Mouse (Mus musculus) R1 (cell line): ENCODE measurements around the gene Map3k21.

Source experiments
- DNase-seq: peaks from one replicate; pipeline ENCODE4 v3.0.0-alpha.2; 2018; ENCODE audit warnings: low read depth, low spot score

The Map3k21 gene

DNA sequence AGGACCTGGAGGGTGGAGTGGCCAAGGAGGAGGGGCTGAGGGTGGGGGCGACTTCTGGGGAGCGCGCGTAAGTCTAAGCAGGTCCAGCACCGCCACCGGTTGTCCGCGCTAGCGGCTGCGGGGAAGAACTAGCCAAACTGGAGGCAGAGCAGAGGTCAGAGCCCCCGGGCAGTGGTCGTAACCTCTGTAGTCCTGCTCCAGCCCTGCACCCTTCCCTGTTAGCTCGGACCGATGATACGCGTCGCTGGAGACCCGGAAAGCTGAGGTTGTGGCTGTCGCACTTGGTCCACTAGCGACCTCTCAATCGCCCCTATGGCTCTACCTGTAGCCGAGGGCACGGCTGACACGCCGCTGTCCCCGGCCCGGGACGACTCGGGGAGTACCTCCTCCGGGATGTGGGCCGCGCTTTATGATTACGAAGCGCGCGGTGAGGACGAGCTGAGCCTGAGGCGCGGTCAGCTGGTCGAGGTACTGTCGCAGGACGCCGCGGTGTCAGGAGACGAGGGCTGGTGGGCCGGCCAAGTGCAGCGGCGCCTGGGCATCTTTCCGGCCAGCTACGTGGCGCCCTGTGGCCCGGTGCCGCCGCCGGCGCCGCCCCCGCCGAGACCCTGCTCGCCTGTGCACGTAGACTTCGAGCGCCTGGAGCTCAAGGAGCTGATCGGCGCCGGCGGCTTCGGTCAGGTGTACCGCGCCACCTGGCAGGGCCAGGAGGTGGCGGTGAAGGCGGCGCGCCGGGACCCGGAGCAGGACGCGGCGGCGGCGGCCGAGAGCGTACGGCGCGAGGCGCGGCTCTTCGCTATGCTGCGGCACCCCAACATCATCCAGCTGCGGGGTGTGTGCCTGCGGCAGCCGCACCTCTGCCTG is at the start of gene Map3k21:
Gene Map3k21 (plus strand): TSS at position 86 of the 864 bp plus-strand sequence.
- DNase-seq = peak; percentile 31

DNA sequence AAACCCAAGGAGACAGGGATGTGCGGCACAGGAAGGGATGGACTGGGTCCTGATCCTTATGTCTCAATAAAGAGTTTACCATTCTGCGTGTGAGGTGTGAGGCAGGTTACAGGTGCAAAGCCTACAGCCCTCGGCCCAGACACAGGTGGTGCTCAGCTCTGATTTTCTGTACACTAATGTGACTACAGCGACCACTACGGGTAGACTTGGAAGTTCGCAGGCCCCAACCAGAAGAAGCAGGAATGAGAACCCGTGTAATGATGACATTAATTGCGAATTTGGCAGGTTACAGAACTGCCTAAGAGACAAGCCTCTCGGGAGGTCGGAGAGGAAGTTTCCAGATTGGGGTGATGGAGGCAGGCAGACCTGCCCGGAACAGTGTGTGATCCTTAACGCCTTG is 44.1 kb upstream of the Map3k21 start:
- DNase-seq = peak; percentile 41

- DNase-seq = peak; percentile 90
These were observed 41.7 kb upstream of the Map3k21 start for GRCm38 (mm10) chr8:125868552-125868951.

DNA sequence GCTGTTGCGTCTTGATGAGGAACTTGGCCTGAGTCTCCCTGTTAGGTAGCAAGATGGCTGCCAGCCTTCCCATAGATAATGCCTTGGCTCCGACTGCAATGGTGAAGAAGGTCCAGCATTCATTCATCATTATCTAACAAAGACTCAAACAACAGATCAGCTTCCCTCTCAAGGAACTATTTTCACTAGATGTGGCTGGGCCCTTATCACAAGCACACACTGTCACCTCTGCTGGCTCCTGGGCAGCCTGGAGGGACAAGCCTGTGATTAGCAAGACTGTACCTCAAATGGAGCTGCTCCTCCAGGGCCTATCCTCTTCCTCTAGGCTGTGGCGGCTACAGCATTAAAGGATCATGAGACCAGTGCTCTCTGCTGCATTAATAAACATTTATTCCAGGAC is 40.5 kb upstream of the Map3k21 start:
- no peak for DNase-seq

DNA sequence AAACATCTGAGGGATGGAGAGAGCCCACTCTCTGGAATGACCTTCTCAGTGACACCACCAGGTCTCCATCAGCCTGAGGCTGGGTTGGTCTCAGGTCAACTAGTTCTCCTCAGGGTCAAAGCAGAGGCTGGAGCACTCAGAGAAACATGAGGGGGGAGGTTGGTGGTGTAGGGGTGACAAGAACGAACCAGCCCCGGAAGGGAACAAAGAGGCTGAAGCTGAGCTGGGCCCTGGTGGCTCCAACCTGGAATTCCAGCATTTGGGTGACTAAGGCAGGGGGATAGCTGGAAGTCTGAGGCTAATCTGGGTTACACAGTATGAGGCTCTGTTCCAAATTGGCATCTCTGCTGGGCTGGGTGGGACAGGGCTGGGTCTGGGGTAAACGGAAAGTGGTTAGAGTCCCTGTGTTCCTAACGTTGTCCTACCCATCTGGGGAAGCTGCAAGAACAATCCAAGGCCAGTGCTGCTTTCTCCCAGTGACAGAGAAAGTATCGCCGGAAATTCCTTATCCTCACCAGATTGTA is 40.0 kb upstream of the Map3k21 start:
- DNase-seq = no peak

GRCm38 (mm10) chr8:125870821-125871321 is 39.4 kb upstream of the Map3k21 start:
- peak; percentile 91 for DNase-seq

- no peak for DNase-seq
These were observed 37.6 kb upstream of the Map3k21 start for GRCm38 (mm10) chr8:125872501-125873249.

DNA sequence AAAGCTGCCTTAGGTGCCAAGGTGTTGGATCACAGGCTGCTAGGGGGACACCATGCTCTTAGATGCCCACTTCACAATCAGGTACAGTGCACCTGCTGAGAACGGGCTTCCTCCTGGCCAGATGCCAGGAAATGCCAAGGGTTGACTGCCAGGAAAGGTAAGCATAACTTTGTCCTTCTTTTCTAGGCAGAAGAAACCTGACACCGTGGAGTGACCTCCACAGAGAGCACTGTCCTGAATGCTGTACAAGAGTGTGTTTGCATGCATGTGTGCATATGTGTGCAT is 37.1 kb upstream of the Map3k21 start:
- DNase-seq = no peak

- DNase-seq = no peak
These were observed 29.8 kb upstream of the Map3k21 start for GRCm38 (mm10) chr8:125880447-125880846.

DNA sequence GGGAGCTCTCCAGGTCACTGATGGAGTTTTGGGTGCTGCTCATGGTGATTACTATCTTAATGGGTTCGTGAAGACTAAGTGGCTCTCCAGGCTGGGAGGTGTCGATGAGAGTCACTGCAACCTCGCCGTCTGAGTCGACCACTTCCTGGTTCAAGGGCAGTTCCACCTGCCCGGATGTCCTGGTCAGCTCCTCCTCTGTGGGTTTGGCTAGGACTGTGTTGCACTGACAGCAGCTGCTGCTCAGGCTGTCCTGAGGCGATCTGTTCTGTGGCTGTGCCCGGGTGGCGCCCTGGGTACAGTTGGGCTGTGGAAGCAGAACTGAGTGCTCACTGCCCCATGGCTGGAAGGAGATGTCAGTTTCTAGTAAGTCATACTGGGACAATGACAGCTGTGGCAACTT is 22.7 kb upstream of the Map3k21 start:
- DNase-seq = no peak

DNA sequence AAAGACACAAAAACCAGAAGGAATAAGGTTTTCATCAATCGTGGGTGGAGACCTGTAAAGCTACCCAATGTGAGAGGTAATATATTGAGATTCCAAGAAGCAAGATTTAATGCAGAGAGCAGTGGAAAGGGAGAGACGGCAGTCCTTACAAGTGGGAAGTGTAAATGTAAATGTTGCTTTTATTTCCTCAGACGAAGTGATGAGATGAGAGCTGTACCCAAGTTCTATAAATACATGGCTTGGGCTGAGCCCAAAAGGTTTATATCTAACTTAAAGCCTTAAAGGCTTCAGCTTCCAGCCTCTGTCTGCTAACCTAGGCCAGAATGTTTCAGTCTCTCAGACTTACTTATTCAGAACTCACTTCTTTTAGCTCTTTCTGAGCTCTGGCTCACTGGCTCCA is 20.3 kb upstream of the Map3k21 start:
- DNase-seq = no peak

GRCm38 (mm10) chr8:125897388-125897787 is 12.9 kb upstream of the Map3k21 start:
- DNase-seq = no peak

GRCm38 (mm10) chr8:125897868-125898788 is 12.1 kb upstream of the Map3k21 start, which contains the start of gene Pcnx2:
Gene Pcnx2 (minus strand): TSS chr8:125898317.
- peak; percentile 56 for DNase-seq

DNA sequence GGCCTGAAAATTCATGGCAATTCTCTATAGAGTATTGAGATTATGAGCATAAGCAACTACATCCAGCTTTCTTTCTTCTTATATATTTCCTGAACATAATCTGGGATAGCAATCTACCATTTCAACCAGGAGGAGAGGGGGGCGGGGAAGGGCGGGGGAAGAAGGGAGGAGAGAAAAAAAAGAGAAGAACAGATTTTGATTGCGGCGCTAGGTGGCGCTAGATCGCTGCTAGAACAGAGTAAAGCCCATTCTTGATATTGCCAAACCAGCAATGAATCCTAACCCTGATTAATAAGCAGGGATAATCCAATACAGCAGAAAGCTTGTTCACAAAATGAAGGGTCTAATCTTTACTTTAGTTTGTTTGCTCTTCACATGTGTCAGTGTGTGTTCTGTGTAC is 11.4 kb upstream of the Map3k21 start:
- peak; percentile 69 for DNase-seq

DNA sequence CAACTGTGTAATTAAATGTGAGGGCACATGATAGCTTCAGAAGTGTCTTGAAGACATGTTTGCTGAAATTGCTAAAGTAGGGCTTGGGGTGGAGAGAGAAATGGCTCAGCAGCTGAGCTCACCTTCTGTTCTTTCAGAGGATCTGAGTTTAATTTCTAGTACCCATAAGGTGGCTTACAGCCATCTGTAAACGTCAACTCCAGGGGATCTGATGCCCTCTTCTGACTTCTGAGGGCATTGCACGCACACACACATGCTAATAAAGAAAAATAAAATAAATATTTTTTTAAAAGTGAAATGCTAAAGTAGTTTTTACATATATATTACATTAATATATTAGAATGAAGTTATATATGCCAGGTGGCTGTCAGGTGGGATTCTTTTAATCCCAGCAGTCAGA is 9.1 kb upstream of the Map3k21 start:
- DNase-seq = no peak

DNA sequence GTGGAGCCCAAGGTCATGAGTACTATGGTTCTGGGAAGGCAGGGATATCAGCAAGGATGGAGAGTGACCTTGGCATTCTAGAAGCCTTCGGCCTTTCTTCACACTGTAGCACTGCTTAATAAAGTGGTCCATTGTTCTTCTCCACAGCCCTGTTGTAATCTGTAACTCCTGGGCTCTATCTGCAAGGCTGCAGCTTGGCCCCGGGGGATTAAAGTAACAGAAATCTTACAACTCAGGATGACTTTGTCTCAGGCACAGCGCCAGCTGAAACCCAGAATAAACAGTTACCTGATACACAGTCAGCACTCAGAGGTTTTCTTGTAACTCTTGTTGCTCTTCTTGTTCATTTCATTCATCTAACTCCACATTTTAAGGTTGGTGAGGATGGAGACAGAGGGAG is 7.7 kb upstream of the Map3k21 start:
- DNase-seq = no peak

DNA sequence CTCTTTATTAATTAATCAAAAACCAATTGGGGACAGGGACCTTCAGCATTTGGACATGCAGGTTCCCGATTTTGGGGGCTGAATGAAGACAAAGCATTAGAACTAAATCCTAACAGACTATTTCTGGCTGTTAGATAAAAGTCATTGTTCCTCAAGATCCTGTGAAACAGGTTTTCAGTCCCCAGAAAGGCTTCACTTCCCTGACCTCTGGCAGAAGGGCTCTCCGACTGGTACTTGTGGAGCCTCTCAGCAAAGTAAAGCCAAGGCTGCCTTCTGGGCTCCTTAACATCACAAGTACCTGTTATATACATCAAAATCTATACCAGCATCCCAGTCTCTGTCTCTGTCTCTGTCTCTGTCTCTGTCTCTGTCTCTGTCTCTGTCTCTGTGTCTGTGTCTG is 4.9 kb upstream of the Map3k21 start:
- DNase-seq = no peak

- DNase-seq = peak; percentile 70
These were observed 2.9 kb upstream of the Map3k21 start for GRCm38 (mm10) chr8:125907311-125907710.

DNA sequence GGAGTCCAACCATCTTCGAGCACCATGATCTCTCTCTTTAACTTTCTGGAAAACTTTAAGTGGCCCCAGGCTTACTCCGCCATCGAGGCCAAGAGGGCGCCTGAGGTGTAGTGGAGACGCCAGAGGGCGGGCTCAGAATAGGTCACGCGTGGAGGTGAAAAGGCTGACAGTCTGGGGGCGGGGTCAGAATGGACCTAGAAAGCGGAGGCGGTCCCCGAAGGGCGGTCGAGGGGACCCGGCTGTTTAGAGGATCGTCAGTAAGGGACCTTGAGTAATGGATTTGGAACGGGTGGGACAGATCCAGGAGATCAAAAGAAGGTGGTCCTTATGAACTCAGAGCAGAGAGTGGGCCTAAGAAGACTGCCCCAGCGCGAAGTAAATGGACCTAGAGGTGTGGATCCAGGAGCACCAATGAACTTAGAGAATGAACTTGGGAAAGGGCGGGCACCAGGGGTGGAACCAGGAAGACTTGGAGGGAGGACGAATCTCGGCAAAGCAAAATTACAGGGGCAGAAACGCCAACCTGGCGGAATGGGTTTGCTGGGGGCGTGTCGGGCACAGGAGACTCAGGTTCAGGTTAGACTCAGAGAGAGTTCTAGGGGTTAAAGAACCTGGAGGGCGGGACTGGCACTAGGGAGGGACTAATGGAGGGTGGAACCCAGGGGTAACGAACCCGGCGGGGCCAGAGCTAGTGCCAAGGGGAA is 437 bp upstream of the Map3k21 start:
- peak; percentile 84 for DNase-seq

DNA sequence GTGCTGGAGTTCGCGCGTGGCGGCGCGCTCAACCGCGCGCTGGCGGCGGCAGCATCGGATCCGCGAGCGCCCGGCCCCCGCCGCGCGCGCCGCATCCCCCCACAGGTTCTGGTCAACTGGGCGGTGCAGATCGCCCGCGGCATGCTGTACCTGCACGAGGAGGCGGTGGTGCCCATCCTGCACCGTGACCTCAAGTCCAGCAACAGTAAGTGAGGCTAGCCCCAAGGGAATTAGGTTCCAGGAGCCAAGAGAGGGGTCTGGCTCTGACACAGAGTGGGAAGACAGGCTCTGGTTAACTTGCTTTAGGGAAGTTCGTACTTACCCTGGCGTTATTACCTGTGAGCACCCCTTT is 955 bp downstream of the Map3k21 start:
- no peak for DNase-seq

GRCm38 (mm10) chr8:125913206-125913605 is 3.0 kb downstream of the Map3k21 start:
- DNase-seq = no peak
